Comparison of ENCODE assay signal across 13 mouse cellular contexts in the genomic region with DNA sequence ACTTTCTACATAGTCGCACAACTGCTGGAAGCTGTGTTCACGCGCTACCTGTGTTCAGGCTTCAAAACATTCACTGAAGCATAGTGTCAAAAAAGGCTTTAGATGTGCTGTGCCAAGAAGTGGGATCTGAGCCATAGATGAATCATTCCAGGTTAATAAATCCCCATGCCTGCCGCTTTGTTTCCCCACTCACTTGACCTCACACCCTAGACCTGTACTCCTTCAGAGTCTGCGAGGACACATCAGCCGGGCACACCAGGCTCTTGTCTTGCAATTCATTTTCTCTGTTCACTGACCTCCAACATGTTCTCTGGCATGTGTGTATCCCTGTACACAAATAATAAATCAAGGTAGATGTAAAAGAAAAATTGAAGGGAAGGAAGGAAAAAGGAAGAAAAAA.
"Had no signal": no experiment of that assay in that cellular context is flagged by ENCODE, and none has a peak within 500 bp of the region (broad histone marks: within the 10 kb centered on the region; RNA-seq: fewer than 3 reads in every experiment).

No protein-coding gene starts in this region.

- H3K27me3 ChIP-seq: liver, embryonic 13.5 days had no signal

- H3K36me3 ChIP-seq: liver, embryonic 13.5 days had no signal

- H3K4me3 ChIP-seq: left cerebral cortex, adult 2 months; liver, embryonic 13.5 days had no signal

- H3K9ac ChIP-seq: liver, embryonic 13.5 days had no signal

- DNase-seq: layer of hippocampus, postnatal 36 days; liver, embryonic 13.5 days; lung, adult 2 months; lung, postnatal 14 days; lung, postnatal 4 days; midbrain, embryonic 14.5 days; right cerebral cortex, postnatal 14 days; right cerebral cortex, postnatal 4 days; thymus, adult 2 months; thymus, postnatal 14 days; thymus, postnatal 4 days had no signal

- H3K9me3 ChIP-seq: liver, embryonic 13.5 days had no signal

- H3K27ac ChIP-seq: left cerebral cortex, adult 2 months; liver, embryonic 13.5 days; stomach, postnatal 0 days had no signal
